Mouse (Mus musculus): Measurements from ENCODE around the gene Dpt. TPM values are rescaled to one million over a fixed set of nuclear protein-coding genes. Genes with fewer than 3 reads are reported as not detected.
"Not testable (repeated sequence)": the region's sequence is repeated elsewhere in the genome, so short reads cannot be mapped to it uniquely, and the experiment has no call there.

Dpt gene
- polyA plus RNA-seq, 1 experiment: 14.6 TPM

- 90% methylated on average over 2 of the region's 2 CpGs for WGBS
- no peaks in the 10 kb centered on the region for H3K27me3 ChIP-seq (ENCODE audit: control insufficient read depth, insufficient read depth, low read length)
- DNase-seq: no peak
- TF ChIP-seq POLR2A (IDR thresholded peaks at IDR 0.05; ENCODE audit: control insufficient read depth, extremely low read depth, insufficient read depth, low read length, poor library complexity) (no peak), CTCF (IDR thresholded peaks at IDR 0.05; ENCODE audit: borderline replicate concordance, control insufficient read depth, extremely low read depth, insufficient read depth, low read length, poor library complexity) (no peak)
- no peak overlapping the region for H3K27ac ChIP-seq (ENCODE audit: control insufficient read depth, insufficient read depth, low read length)
- no peaks in the 10 kb centered on the region for H3K4me1 ChIP-seq (replicated peaks; ENCODE audit: control insufficient read depth, insufficient read depth, low read length)
- H3K36me3 ChIP-seq (ENCODE audit: control insufficient read depth, insufficient read depth, low read length): no peaks in the 10 kb centered on the region
- H3K4me3 ChIP-seq (ENCODE audit: control insufficient read depth, insufficient read depth, low read length): no peak overlapping the region
These were observed 28.5 kb downstream of the Dpt start for GRCm38 (mm10) chr1:164824896-164825295.

GRCm38 (mm10) chr1:164829881-164830280, 33.4 kb downstream of the Dpt start:
- no peak for DNase-seq
- Histone ChIP-seq H3K4me1 (replicated peaks; ENCODE audit: control insufficient read depth, insufficient read depth, low read length) (no peaks in the 10 kb centered on the region), H3K36me3 (ENCODE audit: control insufficient read depth, insufficient read depth, low read length) (no peaks in the 10 kb centered on the region), H3K27me3 (ENCODE audit: control insufficient read depth, insufficient read depth, low read length) (no peaks in the 10 kb centered on the region), H3K27ac (ENCODE audit: control insufficient read depth, insufficient read depth, low read length) (no peak overlapping the region), H3K4me3 (ENCODE audit: control insufficient read depth, insufficient read depth, low read length) (no peak overlapping the region)
- 17% methylated on average over 1 of the region's 1 CpGs for WGBS
- TF ChIP-seq CTCF (IDR thresholded peaks at IDR 0.05; ENCODE audit: borderline replicate concordance, control insufficient read depth, extremely low read depth, insufficient read depth, low read length, poor library complexity): no peak
- no peak for TF ChIP-seq POLR2A (IDR thresholded peaks at IDR 0.05; ENCODE audit: control insufficient read depth, extremely low read depth, insufficient read depth, low read length, poor library complexity)

- TF ChIP-seq CTCF (IDR thresholded peaks at IDR 0.05; ENCODE audit: borderline replicate concordance, control insufficient read depth, extremely low read depth, insufficient read depth, low read length, poor library complexity): no peak
- DNase-seq: no peak
- Histone ChIP-seq H3K36me3 (ENCODE audit: control insufficient read depth, insufficient read depth, low read length) (no peaks in the 10 kb centered on the region), H3K4me1 (replicated peaks; ENCODE audit: control insufficient read depth, insufficient read depth, low read length) (no peaks in the 10 kb centered on the region), H3K27me3 (ENCODE audit: control insufficient read depth, insufficient read depth, low read length) (no peaks in the 10 kb centered on the region), H3K27ac (ENCODE audit: control insufficient read depth, insufficient read depth, low read length) (no peak overlapping the region), H3K4me3 (ENCODE audit: control insufficient read depth, insufficient read depth, low read length) (no peak overlapping the region)
- 96% methylated on average over 5 of the region's 5 CpGs for WGBS
These were observed 36.0 kb downstream of the Dpt start for GRCm38 (mm10) chr1:164832459-164832858.

GRCm38 (mm10) chr1:164848616-164849265, 52.3 kb downstream of the Dpt start:
- no peak overlapping the region for H3K4me3 ChIP-seq (ENCODE audit: control insufficient read depth, insufficient read depth, low read length)
- DNase-seq: no peak
- H3K4me1 ChIP-seq (replicated peaks; ENCODE audit: control insufficient read depth, insufficient read depth, low read length): no peaks in the 10 kb centered on the region
- WGBS: 97% methylated on average over 7 of the region's 7 CpGs
- TF ChIP-seq CTCF (IDR thresholded peaks at IDR 0.05; ENCODE audit: borderline replicate concordance, control insufficient read depth, extremely low read depth, insufficient read depth, low read length, poor library complexity) (no peak), POLR2A (IDR thresholded peaks at IDR 0.05; ENCODE audit: control insufficient read depth, extremely low read depth, insufficient read depth, low read length, poor library complexity) (no peak)
- H3K27ac ChIP-seq (ENCODE audit: control insufficient read depth, insufficient read depth, low read length): no peak overlapping the region
- H3K36me3 ChIP-seq (ENCODE audit: control insufficient read depth, insufficient read depth, low read length): no peaks in the 10 kb centered on the region
- no peaks in the 10 kb centered on the region for H3K27me3 ChIP-seq (ENCODE audit: control insufficient read depth, insufficient read depth, low read length)

GRCm38 (mm10) chr1:164855700-164856099, 59.3 kb downstream of the Dpt start:
- H3K4me1 ChIP-seq (replicated peaks; ENCODE audit: control insufficient read depth, insufficient read depth, low read length); H3K36me3 ChIP-seq (ENCODE audit: control insufficient read depth, insufficient read depth, low read length); H3K4me3 ChIP-seq (ENCODE audit: control insufficient read depth, insufficient read depth, low read length); H3K27ac ChIP-seq (ENCODE audit: control insufficient read depth, insufficient read depth, low read length); H3K27me3 ChIP-seq (ENCODE audit: control insufficient read depth, insufficient read depth, low read length); DNase-seq: not testable (repeated sequence)
- WGBS: 75% methylated on average over 2 of the region's 2 CpGs

GRCm38 (mm10) chr1:164859952-164860351, 63.5 kb downstream of the Dpt start:
- Histone ChIP-seq H3K4me3 (ENCODE audit: control insufficient read depth, insufficient read depth, low read length) (no peak overlapping the region), H3K36me3 (ENCODE audit: control insufficient read depth, insufficient read depth, low read length) (no peaks in the 10 kb centered on the region), H3K27me3 (ENCODE audit: control insufficient read depth, insufficient read depth, low read length) (no peaks in the 10 kb centered on the region), H3K27ac (ENCODE audit: control insufficient read depth, insufficient read depth, low read length) (no peak overlapping the region), H3K4me1 (replicated peaks; ENCODE audit: control insufficient read depth, insufficient read depth, low read length) (no peaks in the 10 kb centered on the region)
- WGBS: 88% methylated on average over 11 of the region's 11 CpGs
- DNase-seq: no peak
- TF ChIP-seq POLR2A (IDR thresholded peaks at IDR 0.05; ENCODE audit: control insufficient read depth, extremely low read depth, insufficient read depth, low read length, poor library complexity): no peak
- TF ChIP-seq CTCF (IDR thresholded peaks at IDR 0.05; ENCODE audit: borderline replicate concordance, control insufficient read depth, extremely low read depth, insufficient read depth, low read length, poor library complexity): no peak

GRCm38 (mm10) chr1:164860782-164861181, 64.3 kb downstream of the Dpt start:
- H3K36me3 ChIP-seq (ENCODE audit: control insufficient read depth, insufficient read depth, low read length): no peaks in the 10 kb centered on the region
- H3K27me3 ChIP-seq (ENCODE audit: control insufficient read depth, insufficient read depth, low read length): no peaks in the 10 kb centered on the region
- H3K4me3 ChIP-seq (ENCODE audit: control insufficient read depth, insufficient read depth, low read length): no peak overlapping the region
- TF ChIP-seq CTCF (IDR thresholded peaks at IDR 0.05; ENCODE audit: borderline replicate concordance, control insufficient read depth, extremely low read depth, insufficient read depth, low read length, poor library complexity) (no peak), POLR2A (IDR thresholded peaks at IDR 0.05; ENCODE audit: control insufficient read depth, extremely low read depth, insufficient read depth, low read length, poor library complexity) (no peak)
- H3K27ac ChIP-seq (ENCODE audit: control insufficient read depth, insufficient read depth, low read length): no peak overlapping the region
- 96% methylated on average over 2 of the region's 2 CpGs for WGBS
- H3K4me1 ChIP-seq (replicated peaks; ENCODE audit: control insufficient read depth, insufficient read depth, low read length): no peaks in the 10 kb centered on the region
- no peak for DNase-seq
